Mouse (Mus musculus): ENCODE results near the gene Gadl1.

DNA sequence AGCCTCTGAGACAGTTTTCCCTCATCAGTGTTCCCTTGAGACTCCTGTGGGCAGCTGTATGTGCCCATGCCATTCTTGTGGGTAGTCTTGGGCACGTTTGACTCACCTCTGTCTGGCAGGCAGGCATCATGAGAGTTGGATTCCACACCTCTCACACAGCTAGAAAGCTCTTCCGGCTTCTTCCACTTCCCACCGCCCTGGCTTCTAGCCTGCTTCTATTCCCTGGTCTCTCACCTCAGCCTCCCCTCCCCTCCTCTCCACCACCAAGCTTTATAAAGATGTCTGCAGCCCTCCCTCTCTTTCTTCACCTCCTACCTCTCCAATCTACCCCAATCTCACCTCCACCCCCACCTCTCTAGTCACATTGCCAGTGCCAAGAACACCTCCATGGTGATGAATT is 30.2 kb downstream of the Gadl1 start:
- TF ChIP-seq MYOD1 (IDR thresholded peaks at IDR 0.05; ENCODE audit: control insufficient read depth in 1 of 3, insufficient read length in 2 of 3, low read depth in 2 of 3) (no peak), POLR2A (IDR thresholded peaks at IDR 0.05; ENCODE audit: insufficient read length, low read depth) (no peak), CEBPB (IDR thresholded peaks at IDR 0.05; ENCODE audit: insufficient read depth, poor library complexity, severe bottlenecking) (no peak), REST (IDR thresholded peaks at IDR 0.05; ENCODE audit: insufficient read depth, insufficient read length) (no peak), TCF12 (IDR thresholded peaks at IDR 0.05; ENCODE audit: insufficient read depth, poor library complexity, severe bottlenecking) (no peak), MAX (IDR thresholded peaks at IDR 0.05; ENCODE audit: low read depth) (no peak), USF1 (IDR thresholded peaks at IDR 0.05; ENCODE audit: low read depth) (no peak), E2F4 (IDR thresholded peaks at IDR 0.05; ENCODE audit: insufficient read depth) (no peak)
